Mouse (Mus musculus): ENCODE results near the gene Rccd1. TPM values are rescaled to one million over a fixed set of nuclear protein-coding genes. Genes with fewer than 3 reads are reported as not detected.

Rccd1 gene
- polyA plus RNA-seq, 1 experiment from 2014 or later, result 12.8 TPM

DNA sequence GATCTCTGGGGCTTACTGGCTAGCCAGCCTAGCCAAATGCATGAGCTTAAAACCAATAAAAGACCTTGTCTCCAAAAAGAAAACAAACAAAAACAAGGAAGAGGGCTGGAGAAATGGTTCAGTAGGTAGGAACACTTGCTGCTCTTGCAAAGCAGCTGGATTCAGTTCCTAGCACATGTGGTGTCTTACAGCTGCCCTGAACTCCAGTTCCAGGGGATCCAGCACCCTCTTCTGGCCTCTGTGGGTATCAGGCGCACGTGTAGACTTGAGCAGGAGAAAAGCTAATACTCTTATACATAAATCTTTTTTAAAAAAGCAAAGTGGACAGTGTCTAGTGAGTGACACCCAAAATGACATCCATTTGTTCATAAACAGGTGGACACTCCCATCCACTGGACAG is 22.7 kb downstream of the Rccd1 start:
- peaks cover under 1% of the 10 kb centered on the region; the same call in 1 of the 2 replicates for H3K4me1 ChIP-seq (ENCODE audit: control insufficient read depth, insufficient read depth, low read length)
- WGBS, result 96% methylated on average over 2 of the region's 2 CpGs
- H3K9me3 ChIP-seq (ENCODE audit: control insufficient read depth, low read length), result no peaks in the 10 kb centered on the region
- no peak for DNase-seq (ENCODE audit: low spot score)
- no peak overlapping the region for H3K4me3 ChIP-seq (ENCODE audit: low read depth, low read length)
- H3K4me2 ChIP-seq (ENCODE audit: low read depth), result no peak overlapping the region
- no peaks in the 10 kb centered on the region for H3K27me3 ChIP-seq (ENCODE audit: control insufficient read depth, insufficient read depth, low read length)
- peaks cover 9% of the 10 kb centered on the region for H3K36me3 ChIP-seq (ENCODE audit: control insufficient read depth, insufficient read depth, low read length)
- ATAC-seq (ENCODE audit: insufficient read depth, low FRiP score, low TSS enrichment), result no peak
- H3K27ac ChIP-seq (ENCODE audit: low read depth, low read length), result no peak overlapping the region
- no peak overlapping the region for H3K9ac ChIP-seq (ENCODE audit: low read length)

DNA sequence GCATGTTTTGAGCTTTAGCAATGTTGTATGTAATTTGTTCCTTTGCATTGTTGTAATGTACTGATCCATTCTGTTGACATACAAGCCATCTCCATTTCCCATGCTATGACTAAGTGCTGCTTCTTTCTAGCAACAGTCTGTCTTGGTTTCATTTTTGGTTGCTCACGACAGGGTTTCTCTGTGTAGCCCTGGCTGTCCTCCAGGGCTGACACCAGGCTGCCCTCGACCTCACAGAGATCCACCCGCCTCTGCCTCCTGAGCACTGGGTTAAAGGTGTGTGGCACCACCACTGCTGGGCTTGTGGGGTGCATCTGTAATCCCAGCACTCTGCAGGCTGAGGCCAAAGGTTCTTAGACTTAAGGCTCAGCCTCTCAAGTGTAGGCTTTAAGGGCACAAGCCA is 24.7 kb downstream of the Rccd1 start:
- 88% methylated on average over 3 of the region's 3 CpGs for WGBS
- Histone ChIP-seq H3K27ac (ENCODE audit: low read depth, low read length) (no peak overlapping the region), H3K9me3 (ENCODE audit: control insufficient read depth, low read length) (no peaks in the 10 kb centered on the region), H3K27me3 (ENCODE audit: control insufficient read depth, insufficient read depth, low read length) (no peaks in the 10 kb centered on the region), H3K4me2 (ENCODE audit: low read depth) (no peak overlapping the region), H3K4me3 (ENCODE audit: low read depth, low read length) (no peak overlapping the region), H3K9ac (ENCODE audit: low read length) (no peak overlapping the region), H3K4me1 (ENCODE audit: control insufficient read depth, insufficient read depth, low read length) (peaks cover 9% of the 10 kb centered on the region), H3K36me3 (ENCODE audit: control insufficient read depth, insufficient read depth, low read length) (peaks cover 6% of the 10 kb centered on the region)
- ATAC-seq (ENCODE audit: insufficient read depth, low FRiP score, low TSS enrichment) (no peak), DNase-seq (ENCODE audit: low spot score) (no peak)

DNA sequence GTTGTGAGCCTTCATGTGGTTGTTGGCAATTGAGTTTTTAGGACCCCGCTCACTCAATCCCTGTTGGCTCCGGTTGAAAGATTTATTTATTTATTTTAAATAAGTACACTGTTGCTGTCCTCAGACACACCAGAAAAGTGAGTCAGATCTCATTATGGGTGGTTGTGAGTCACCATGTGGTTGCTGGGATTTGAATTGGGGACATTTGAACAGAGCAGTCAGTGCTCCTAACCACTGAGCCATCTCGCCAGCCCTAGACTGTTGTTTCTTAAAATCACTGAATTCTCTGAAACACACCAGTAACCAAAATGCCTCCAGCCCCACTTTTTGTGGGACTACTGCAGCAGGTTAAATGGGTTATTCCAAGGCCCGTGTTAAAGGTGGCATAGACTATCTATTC is 25.5 kb downstream of the Rccd1 start:
- no peaks in the 10 kb centered on the region for H3K27me3 ChIP-seq (ENCODE audit: control insufficient read depth, insufficient read depth, low read length)
- DNase-seq (ENCODE audit: low spot score), result no peak
- peaks cover 6% of the 10 kb centered on the region for H3K36me3 ChIP-seq (ENCODE audit: control insufficient read depth, insufficient read depth, low read length)
- no peak overlapping the region for H3K27ac ChIP-seq (ENCODE audit: low read depth, low read length)
- H3K4me2 ChIP-seq (ENCODE audit: low read depth), result no peak overlapping the region
- H3K4me1 ChIP-seq (ENCODE audit: control insufficient read depth, insufficient read depth, low read length), result peaks cover 9% of the 10 kb centered on the region
- no peaks in the 10 kb centered on the region for H3K9me3 ChIP-seq (ENCODE audit: control insufficient read depth, low read length)
- WGBS, result 95% methylated on average over 4 of the region's 4 CpGs
- no peak for ATAC-seq (ENCODE audit: insufficient read depth, low FRiP score, low TSS enrichment)
- no peak overlapping the region for H3K9ac ChIP-seq (ENCODE audit: low read length)
- no peak overlapping the region for H3K4me3 ChIP-seq (ENCODE audit: low read depth, low read length)

DNA sequence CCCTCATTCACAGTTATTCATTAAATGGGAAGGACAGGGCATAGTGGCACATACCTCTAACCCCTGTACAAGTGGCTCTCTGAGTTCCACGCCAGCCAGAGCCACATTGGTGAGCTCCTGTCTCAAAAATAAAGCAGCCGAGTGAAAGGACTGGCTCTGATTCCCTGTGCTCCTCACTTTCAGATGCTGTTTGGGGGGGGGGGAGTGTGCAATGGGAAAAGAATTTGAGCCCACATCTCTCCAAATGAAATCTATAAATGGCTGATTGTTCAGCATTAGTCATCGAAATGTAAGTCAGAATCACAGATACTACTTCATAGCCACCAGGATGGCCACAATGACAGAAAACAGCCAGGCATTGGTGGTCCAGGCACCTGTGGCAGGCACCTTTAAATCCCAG is 27.2 kb downstream of the Rccd1 start:
- ATAC-seq (ENCODE audit: insufficient read depth, low FRiP score, low TSS enrichment) (no peak), DNase-seq (ENCODE audit: low spot score) (no peak)
- peaks cover 9% of the 10 kb centered on the region for H3K4me1 ChIP-seq (ENCODE audit: control insufficient read depth, insufficient read depth, low read length)
- H3K27me3 ChIP-seq (ENCODE audit: control insufficient read depth, insufficient read depth, low read length), result no peaks in the 10 kb centered on the region
- peaks cover 6% of the 10 kb centered on the region for H3K36me3 ChIP-seq (ENCODE audit: control insufficient read depth, insufficient read depth, low read length)
- H3K9ac ChIP-seq (ENCODE audit: low read length), result no peak overlapping the region
- H3K27ac ChIP-seq (ENCODE audit: low read depth, low read length), result no peak overlapping the region
- no peaks in the 10 kb centered on the region for H3K9me3 ChIP-seq (ENCODE audit: control insufficient read depth, low read length)
- H3K4me2 ChIP-seq (ENCODE audit: low read depth), result no peak overlapping the region
- 87% methylated on average over 3 of the region's 3 CpGs for WGBS
- no peak overlapping the region for H3K4me3 ChIP-seq (ENCODE audit: low read depth, low read length)

DNA sequence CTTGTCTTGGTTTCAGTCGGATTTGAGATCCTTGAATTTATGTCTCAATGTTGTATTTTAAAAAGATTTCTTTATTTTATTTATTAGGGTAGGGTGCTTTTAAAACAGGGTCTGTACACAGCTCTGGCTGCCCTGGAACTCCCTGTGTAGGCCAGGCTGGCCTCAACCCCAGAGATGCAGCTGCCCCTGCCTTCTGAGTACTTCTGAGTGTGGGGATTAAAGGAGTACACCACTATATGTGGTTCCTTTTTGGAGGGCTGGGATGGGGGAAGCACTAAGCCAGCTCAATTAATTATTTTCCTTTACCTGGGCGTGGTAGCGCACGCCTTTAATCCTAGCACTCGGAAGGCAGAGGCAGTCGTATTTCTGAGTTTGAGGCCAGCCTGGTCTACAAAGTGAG is 27.8 kb downstream of the Rccd1 start:
- H3K4me2 ChIP-seq (ENCODE audit: low read depth), result 0 out of 2 replicates have a peak overlapping the region, but pooled peaks have one; percentile 3
- ATAC-seq (ENCODE audit: insufficient read depth, low FRiP score, low TSS enrichment) (no peak), DNase-seq (ENCODE audit: low spot score) (no peak)
- no peak overlapping the region for H3K4me3 ChIP-seq (ENCODE audit: low read depth, low read length)
- H3K27ac ChIP-seq (ENCODE audit: low read depth, low read length), result no peak overlapping the region
- no peak overlapping the region for H3K9ac ChIP-seq (ENCODE audit: low read length)
- no peaks in the 10 kb centered on the region for H3K9me3 ChIP-seq (ENCODE audit: control insufficient read depth, low read length)
- H3K4me1 ChIP-seq (ENCODE audit: control insufficient read depth, insufficient read depth, low read length), result peaks cover 9% of the 10 kb centered on the region
- 95% methylated on average over 6 of the region's 6 CpGs for WGBS
- no peaks in the 10 kb centered on the region for H3K27me3 ChIP-seq (ENCODE audit: control insufficient read depth, insufficient read depth, low read length)
- peaks cover 2% of the 10 kb centered on the region; the same call in 1 of the 2 replicates for H3K36me3 ChIP-seq (ENCODE audit: control insufficient read depth, insufficient read depth, low read length)

DNA sequence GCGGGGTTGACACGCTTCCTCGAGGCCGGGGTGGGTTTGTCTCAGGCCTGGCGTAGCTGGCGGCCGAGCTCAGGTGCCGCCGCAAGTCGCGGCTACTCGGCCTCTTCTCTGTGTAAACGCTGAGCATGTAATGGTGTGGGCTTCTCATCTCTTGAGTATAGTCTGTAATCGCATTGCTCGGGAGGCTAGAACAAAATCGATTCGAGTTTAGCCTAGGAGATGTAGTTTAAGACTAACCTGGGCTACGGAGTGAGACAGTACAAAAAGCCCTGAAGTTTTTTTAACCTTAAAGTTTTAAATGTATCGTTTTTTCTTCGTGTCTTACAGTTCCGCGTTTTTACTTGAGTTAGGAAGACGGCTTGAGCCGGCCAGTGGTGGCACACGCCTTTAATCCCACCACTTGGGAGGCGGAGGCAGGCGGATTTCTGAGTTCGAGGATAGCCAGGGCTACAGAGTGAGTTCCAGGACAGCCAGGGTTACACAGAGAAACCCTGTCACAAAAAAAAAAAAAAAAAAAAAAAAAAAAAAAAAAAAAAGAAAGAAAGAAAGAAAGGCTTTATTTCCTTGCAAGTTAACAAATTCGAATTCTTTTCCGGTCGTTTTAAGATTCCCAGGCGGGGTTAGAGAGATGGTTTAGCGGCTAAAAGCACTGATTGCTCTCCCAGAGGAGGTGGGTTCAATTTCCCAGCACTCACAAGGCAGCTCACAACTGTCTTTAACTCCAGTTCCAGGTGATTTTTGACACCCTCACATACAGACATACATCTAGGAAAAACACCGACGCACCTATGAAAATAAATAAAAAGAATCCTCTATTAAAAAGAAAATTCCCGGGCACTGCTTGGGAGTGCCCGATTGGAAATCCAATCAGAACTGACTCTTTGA is 29.2 kb downstream of the Rccd1 start:
- Histone ChIP-seq H3K4me3 (ENCODE audit: low read depth, low read length) (peak overlapping the region; percentile 90), H3K27ac (ENCODE audit: low read depth, low read length) (peak overlapping the region; percentile 64), H3K4me1 (ENCODE audit: control insufficient read depth, insufficient read depth, low read length) (peaks cover 9% of the 10 kb centered on the region), H3K9me3 (ENCODE audit: control insufficient read depth, low read length) (no peaks in the 10 kb centered on the region), H3K36me3 (ENCODE audit: control insufficient read depth, insufficient read depth, low read length) (no peaks in the 10 kb centered on the region), H3K27me3 (ENCODE audit: control insufficient read depth, insufficient read depth, low read length) (no peaks in the 10 kb centered on the region), H3K4me2 (ENCODE audit: low read depth) (peak overlapping the region; percentile 67), H3K9ac (ENCODE audit: low read length) (peak overlapping the region; percentile 80)
- DNase-seq (ENCODE audit: low spot score), result peak; percentile 48
- WGBS, result 9% methylated on average over 37 of the region's 37 CpGs
- peak; percentile 52 for ATAC-seq (ENCODE audit: insufficient read depth, low FRiP score, low TSS enrichment)

DNA sequence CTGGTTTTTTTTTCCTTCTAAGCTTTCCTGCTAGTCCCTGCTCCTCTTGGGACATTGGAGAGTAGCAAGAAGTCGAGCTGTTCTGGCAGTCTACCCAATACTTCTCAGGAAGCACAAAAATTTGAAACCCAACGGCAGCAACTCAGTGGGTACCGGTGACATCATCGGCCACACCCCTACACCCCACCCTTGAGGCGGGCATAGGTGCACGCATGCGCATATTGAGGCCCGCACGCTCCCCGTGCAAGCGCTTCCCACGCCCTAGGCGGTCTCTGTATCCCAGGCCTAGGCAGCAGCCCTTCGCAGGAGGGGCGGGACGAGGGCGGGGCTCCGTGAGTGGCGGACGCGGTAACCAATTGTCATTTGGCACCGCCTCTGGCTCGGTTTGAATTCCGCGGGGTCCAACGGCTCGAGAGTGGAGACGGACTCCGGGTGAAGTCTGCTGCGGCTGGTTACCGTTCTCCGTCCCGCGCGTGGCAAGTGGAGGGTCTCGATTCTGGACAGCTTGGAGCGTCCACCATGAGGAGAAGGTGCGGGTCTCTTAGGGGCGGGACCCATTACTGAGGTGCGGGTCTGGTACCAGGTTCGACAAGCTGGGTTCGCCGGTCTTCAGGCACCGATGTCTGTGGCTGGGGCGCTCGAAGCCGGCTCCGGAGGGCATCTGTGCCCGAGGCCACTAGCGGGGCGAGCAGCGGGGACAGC is 30.0 kb downstream of the Rccd1 start, which contains the start of gene Prc1:
Gene Prc1, plus strand, starts transcription at position 389 of the 702 bp plus-strand sequence.
- Histone ChIP-seq H3K4me3 (ENCODE audit: low read depth, low read length) (peak within 1 kb of the TSS; percentile 90), H3K4me1 (ENCODE audit: control insufficient read depth, insufficient read depth, low read length) (peaks cover 9% of the 10 kb centered on the region), H3K9me3 (ENCODE audit: control insufficient read depth, low read length) (no peaks in the 10 kb centered on the region), H3K9ac (ENCODE audit: low read length) (peak within 1 kb of the TSS; percentile 80), H3K27me3 (ENCODE audit: control insufficient read depth, insufficient read depth, low read length) (no peaks in the 10 kb centered on the region), H3K27ac (ENCODE audit: low read depth, low read length) (peak within 1 kb of the TSS; percentile 64), H3K36me3 (ENCODE audit: control insufficient read depth, insufficient read depth, low read length) (no peaks in the 10 kb centered on the region), H3K4me2 (ENCODE audit: low read depth) (peak within 1 kb of the TSS; percentile 67)
- DNase-seq (ENCODE audit: low spot score), result peak; percentile 99
- ATAC-seq (ENCODE audit: insufficient read depth, low FRiP score, low TSS enrichment), result peak; percentile 96
- under 1% methylated on average over 52 of the region's 52 CpGs for WGBS

DNA sequence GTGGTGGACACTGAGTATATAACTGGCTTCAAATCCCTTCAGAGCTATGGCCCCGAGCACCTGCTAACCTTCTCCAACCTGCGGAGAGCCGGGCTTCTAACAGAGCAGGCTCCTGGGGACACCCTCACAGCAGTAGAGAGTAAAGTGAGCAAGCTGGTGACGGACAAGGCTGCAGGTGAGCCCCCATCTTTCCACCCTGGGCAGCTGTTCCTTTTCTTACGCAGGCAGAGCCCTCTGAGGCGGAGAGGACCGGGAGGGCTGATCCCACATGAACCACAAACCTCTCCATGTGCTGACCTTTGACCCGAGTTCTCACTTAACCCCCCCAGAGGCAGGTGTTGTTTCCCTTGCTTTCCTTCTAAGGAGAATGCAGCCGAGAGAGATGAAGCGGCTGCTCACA is 36.5 kb downstream of the Rccd1 start:
- no peak overlapping the region for H3K4me3 ChIP-seq (ENCODE audit: low read depth, low read length)

More for the DNA sequence above, 36.5 kb downstream of the Rccd1 start:
- H3K27ac ChIP-seq (ENCODE audit: low read depth, low read length), result no peak overlapping the region
- no peak overlapping the region for H3K9ac ChIP-seq (ENCODE audit: low read length)
- DNase-seq (ENCODE audit: low spot score) (no peak), ATAC-seq (ENCODE audit: insufficient read depth, low FRiP score, low TSS enrichment) (no peak)
- no peak overlapping the region for H3K4me2 ChIP-seq (ENCODE audit: low read depth)
- H3K27me3 ChIP-seq (ENCODE audit: control insufficient read depth, insufficient read depth, low read length), result no peaks in the 10 kb centered on the region
- peaks cover 12% of the 10 kb centered on the region for H3K36me3 ChIP-seq (ENCODE audit: control insufficient read depth, insufficient read depth, low read length)
- 82% methylated on average over 10 of the region's 10 CpGs for WGBS
- no peaks in the 10 kb centered on the region for H3K9me3 ChIP-seq (ENCODE audit: control insufficient read depth, low read length)
- H3K4me1 ChIP-seq (ENCODE audit: control insufficient read depth, insufficient read depth, low read length), result no peaks in the 10 kb centered on the region
